Mouse (Mus musculus): Measurements from ENCODE around the gene Sbno2. TPM values are rescaled to one million over a fixed set of nuclear protein-coding genes. Genes with fewer than 3 reads are reported as not detected.

The Sbno2 gene
- polyA plus RNA-seq (2012; rRNA removed), result 61.2 and 126 TPM in 2 replicates

- no peaks in the 10 kb centered on the region for H3K27me3 ChIP-seq (ENCODE audit: control insufficient read depth, insufficient read depth, low read length)
- TF ChIP-seq CTCF (IDR thresholded peaks at IDR 0.05; ENCODE audit: extremely low read depth, insufficient read length, insufficient replicate concordance, low read depth, low read length) (no peak), POLR2A (IDR thresholded peaks at IDR 0.05; ENCODE audit: low read depth, low read length) (no peak)
- H3K36me3 ChIP-seq (ENCODE audit: control insufficient read depth, insufficient read depth, low read length), result no peaks in the 10 kb centered on the region
- 52% methylated on average over 5 of the region's 5 CpGs for WGBS
- peak within 1 kb of the TSS; percentile 15 for H3K4me3 ChIP-seq (ENCODE audit: low read depth, low read length)
- peaks cover 18% of the 10 kb centered on the region for H3K4me1 ChIP-seq (ENCODE audit: control insufficient read depth, insufficient read depth, insufficient read length, low read length)
- H3K27ac ChIP-seq (ENCODE audit: insufficient read depth, low read depth, low read length), result peak within 1 kb of the TSS; percentile 92
These were observed at the start of gene Sbno2 for GRCm38 (mm10) chr10:80105460-80105859. Gene Sbno2 (minus strand): TSS chr10:80105571.

GRCm38 (mm10) chr10:80154384-80154783, 49.0 kb upstream of the Sbno2 start:
- H3K4me3 ChIP-seq (ENCODE audit: low read depth, low read length), result no peak overlapping the region
- no peak overlapping the region for H3K27ac ChIP-seq (ENCODE audit: insufficient read depth, low read depth, low read length)
- no peaks in the 10 kb centered on the region for H3K27me3 ChIP-seq (ENCODE audit: control insufficient read depth, insufficient read depth, low read length)
- 85% methylated on average over 7 of the region's 7 CpGs for WGBS
- H3K4me1 ChIP-seq (ENCODE audit: control insufficient read depth, insufficient read depth, insufficient read length, low read length), result peaks cover 54% of the 10 kb centered on the region
- TF ChIP-seq CTCF (IDR thresholded peaks at IDR 0.05; ENCODE audit: extremely low read depth, insufficient read length, insufficient replicate concordance, low read depth, low read length), result no peak
- H3K36me3 ChIP-seq (ENCODE audit: control insufficient read depth, insufficient read depth, low read length), result peaks cover 82% of the 10 kb centered on the region

DNA sequence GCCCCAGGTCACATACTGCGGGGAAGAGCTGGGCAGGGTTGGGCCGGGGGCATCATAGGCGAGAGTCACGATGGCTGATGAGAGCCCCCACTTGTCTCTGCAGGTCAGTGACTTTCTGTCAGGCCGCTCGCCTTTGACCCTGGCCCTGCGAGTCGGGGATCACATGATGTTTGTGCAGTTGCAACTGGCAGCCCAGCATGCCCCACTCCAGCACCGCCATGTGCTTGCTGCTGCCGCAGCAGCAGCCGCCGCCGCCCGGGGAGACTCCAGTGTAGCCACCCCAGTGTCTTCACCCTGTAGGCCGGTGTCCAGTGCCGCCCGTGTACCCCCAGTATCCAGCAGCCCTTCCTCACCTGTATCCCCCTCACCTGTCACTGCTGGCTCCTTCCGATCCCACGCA, 48.3 kb upstream of the Sbno2 start:
- 87% methylated on average over 19 of the region's 19 CpGs for WGBS
- no peaks in the 10 kb centered on the region for H3K27me3 ChIP-seq (ENCODE audit: control insufficient read depth, insufficient read depth, low read length)
- H3K27ac ChIP-seq (ENCODE audit: insufficient read depth, low read depth, low read length), result no peak overlapping the region
- no peak for TF ChIP-seq POLR2A (IDR thresholded peaks at IDR 0.05; ENCODE audit: low read depth, low read length)
- TF ChIP-seq CTCF (IDR thresholded peaks at IDR 0.05; ENCODE audit: extremely low read depth, insufficient read length, insufficient replicate concordance, low read depth, low read length), result no peak
- peaks cover 47% of the 10 kb centered on the region for H3K4me1 ChIP-seq (ENCODE audit: control insufficient read depth, insufficient read depth, insufficient read length, low read length)
- H3K4me3 ChIP-seq (ENCODE audit: low read depth, low read length), result no peak overlapping the region
- H3K36me3 ChIP-seq (ENCODE audit: control insufficient read depth, insufficient read depth, low read length), result peaks cover 82% of the 10 kb centered on the region

GRCm38 (mm10) chr10:80152873-80153260, 47.5 kb upstream of the Sbno2 start:
- TF ChIP-seq CTCF (IDR thresholded peaks at IDR 0.05; ENCODE audit: extremely low read depth, insufficient read length, insufficient replicate concordance, low read depth, low read length), result no peak
- no peak for TF ChIP-seq POLR2A (IDR thresholded peaks at IDR 0.05; ENCODE audit: low read depth, low read length)
- 59% methylated on average over 3 of the region's 3 CpGs for WGBS
- no peaks in the 10 kb centered on the region for H3K27me3 ChIP-seq (ENCODE audit: control insufficient read depth, insufficient read depth, low read length)
- peak overlapping the region; percentile 87; the same call in 1 of the 2 replicates for H3K27ac ChIP-seq (ENCODE audit: insufficient read depth, low read depth, low read length)
- H3K4me1 ChIP-seq (ENCODE audit: control insufficient read depth, insufficient read depth, insufficient read length, low read length), result peaks cover 44% of the 10 kb centered on the region
- H3K36me3 ChIP-seq (ENCODE audit: control insufficient read depth, insufficient read depth, low read length), result peaks cover 82% of the 10 kb centered on the region
- H3K4me3 ChIP-seq (ENCODE audit: low read depth, low read length), result peak overlapping the region; percentile 97; the same call in 1 of the 2 replicates

DNA sequence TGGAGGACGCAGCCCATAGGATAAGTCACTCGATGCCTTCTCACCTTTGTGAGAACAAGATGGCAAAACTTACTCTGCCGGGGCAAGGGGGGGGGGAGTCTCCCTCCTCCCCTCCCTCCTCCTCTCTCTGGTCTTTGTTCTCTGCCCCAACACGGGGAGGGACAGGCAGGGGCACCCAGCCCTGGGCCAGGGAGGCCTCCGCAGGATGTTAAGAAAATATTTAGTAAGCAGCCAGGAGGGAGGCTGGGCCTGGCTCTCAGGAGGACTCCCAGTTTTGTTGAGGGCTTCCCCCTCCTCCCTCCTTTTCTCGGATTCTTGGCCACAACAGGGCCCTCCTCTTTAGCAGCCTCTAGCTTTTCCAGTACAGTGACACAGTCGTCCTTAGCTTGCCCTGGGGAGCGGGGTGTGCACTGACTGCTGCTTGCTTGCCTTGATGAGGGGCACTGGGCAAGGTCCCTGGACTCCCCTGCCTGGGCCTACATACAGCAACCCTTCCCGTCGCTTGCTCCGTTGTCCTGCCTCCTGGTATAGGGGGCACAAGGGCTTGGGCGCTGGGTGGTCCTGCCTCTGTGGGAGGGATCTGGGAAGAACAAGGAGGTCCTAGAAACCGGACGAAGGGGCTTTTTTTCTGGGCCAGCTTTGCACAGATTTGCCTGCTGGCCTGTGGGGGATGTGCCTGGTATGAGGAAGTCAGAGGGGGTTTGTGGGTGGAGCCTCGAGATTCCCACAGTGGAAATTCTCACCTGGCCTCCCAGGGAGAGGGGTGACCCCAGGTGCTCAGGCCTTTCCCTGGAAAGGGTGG, 46.9 kb upstream of the Sbno2 start:
- H3K36me3 ChIP-seq (ENCODE audit: control insufficient read depth, insufficient read depth, low read length), result peaks cover 78% of the 10 kb centered on the region
- no peaks in the 10 kb centered on the region for H3K27me3 ChIP-seq (ENCODE audit: control insufficient read depth, insufficient read depth, low read length)
- WGBS, result 28% methylated on average over 15 of the region's 15 CpGs
- peaks cover 47% of the 10 kb centered on the region for H3K4me1 ChIP-seq (ENCODE audit: control insufficient read depth, insufficient read depth, insufficient read length, low read length)
- H3K4me3 ChIP-seq (ENCODE audit: low read depth, low read length), result peak overlapping the region; percentile 97
- H3K27ac ChIP-seq (ENCODE audit: insufficient read depth, low read depth, low read length), result peak overlapping the region; percentile 87
- no peak for TF ChIP-seq POLR2A (IDR thresholded peaks at IDR 0.05; ENCODE audit: low read depth, low read length)
- no peak for TF ChIP-seq CTCF (IDR thresholded peaks at IDR 0.05; ENCODE audit: extremely low read depth, insufficient read length, insufficient replicate concordance, low read depth, low read length)

DNA sequence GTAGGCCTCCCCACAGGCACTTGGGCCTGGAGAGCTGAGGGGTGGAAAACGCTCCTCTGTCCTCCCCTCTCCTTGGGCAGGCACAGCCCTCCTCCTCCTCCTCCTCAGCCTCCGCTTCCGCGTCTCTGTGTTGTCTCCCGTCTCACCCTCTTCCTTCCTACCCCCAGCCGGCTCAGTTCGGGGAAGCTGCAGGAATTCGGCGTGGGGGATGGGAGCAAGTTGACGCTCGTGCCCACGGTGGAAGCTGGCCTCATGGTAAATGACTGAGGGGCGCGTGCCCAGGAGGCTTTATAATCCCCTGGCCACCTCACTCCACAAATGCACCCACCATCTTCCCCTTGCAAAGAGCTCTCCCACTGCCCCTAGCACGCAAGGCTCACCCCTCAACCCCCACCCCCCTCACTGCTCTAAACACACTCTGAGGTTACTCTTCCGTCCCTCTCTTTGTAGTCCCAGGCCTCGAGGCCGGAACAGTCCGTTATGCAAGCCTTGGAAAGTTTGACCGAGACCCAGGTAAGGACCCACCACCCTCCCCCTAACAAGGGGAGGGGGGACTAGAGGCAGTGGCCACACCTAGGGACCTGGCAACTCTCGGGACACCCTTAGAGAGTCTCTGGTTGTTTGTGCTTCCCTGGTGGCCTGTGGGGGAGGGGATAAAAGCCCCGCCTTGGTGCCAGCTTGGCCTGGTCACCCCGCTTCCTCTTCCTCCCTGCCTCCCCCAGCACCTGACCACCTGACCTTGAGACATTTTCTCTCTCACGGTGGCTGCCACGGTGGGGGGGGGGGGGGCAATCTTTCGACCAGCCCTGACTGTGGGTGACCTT, 46.1 kb upstream of the Sbno2 start:
- Histone ChIP-seq H3K4me3 (ENCODE audit: low read depth, low read length) (peak overlapping the region; percentile 97), H3K36me3 (ENCODE audit: control insufficient read depth, insufficient read depth, low read length) (peaks cover 70% of the 10 kb centered on the region), H3K4me1 (ENCODE audit: control insufficient read depth, insufficient read depth, insufficient read length, low read length) (peaks cover 50% of the 10 kb centered on the region), H3K27me3 (ENCODE audit: control insufficient read depth, insufficient read depth, low read length) (no peaks in the 10 kb centered on the region), H3K27ac (ENCODE audit: insufficient read depth, low read depth, low read length) (peak overlapping the region; percentile 87)
- WGBS, result 3% methylated on average over 26 of the region's 26 CpGs
- no peak for TF ChIP-seq CTCF (IDR thresholded peaks at IDR 0.05; ENCODE audit: extremely low read depth, insufficient read length, insufficient replicate concordance, low read depth, low read length)
- TF ChIP-seq POLR2A (IDR thresholded peaks at IDR 0.05; ENCODE audit: low read depth, low read length), result peak; percentile 30; the same call in 1 of the 2 replicates

Measured in small intestine, adult 2 months (tissue).